Mouse (Mus musculus) midbrain, embryonic 12.5 days (tissue): ENCODE measurements around the gene Mtx1. TPM values are rescaled to one million over a fixed set of nuclear protein-coding genes. Genes with fewer than 3 reads are reported as not detected.

Experiments used
- ATAC-seq: fragments of 200-750 bp; cut with Nextera tagmentation; 2 replicates; pipeline ENCODE4 v1.8.0; 2017; ENCODE audit warnings: low read depth, moderate TSS enrichment, moderate library complexity; ENCODE audit not compliant: low FRiP score
- H3K27ac ChIP-seq: fragments of 300-500 bp; sonication (generic); replicated peaks from 2 replicates; pipeline ENCODE4 v1.5.1; 2016; ENCODE audit warnings: mild to moderate bottlenecking
- H3K27me3 ChIP-seq: fragments of 300-500 bp; sonication (generic); 2 replicates; pipeline ENCODE4 v1.6.1; 2016; ENCODE audit warnings: mild to moderate bottlenecking
- H3K36me3 ChIP-seq: fragments of 300-500 bp; sonication (generic); 2 replicates; pipeline ENCODE4 v1.6.1; 2016
- H3K4me1 ChIP-seq: fragments of 300-500 bp; sonication (generic); 2 replicates; pipeline ENCODE4 v1.6.1; 2016
- H3K4me2 ChIP-seq: fragments of 300-500 bp; sonication (generic); replicated peaks from 2 replicates; pipeline ENCODE4 v1.6.1; 2016; ENCODE audit warnings: mild to moderate bottlenecking, moderate library complexity
- H3K4me3 ChIP-seq: fragments of 300-500 bp; sonication (generic); 2 replicates; pipeline ENCODE4 v1.5.1; 2016; ENCODE audit warnings: mild to moderate bottlenecking
- H3K9ac ChIP-seq: fragments of 300-500 bp; sonication (generic); replicated peaks from 2 replicates; pipeline ENCODE4 v1.6.1; 2016; ENCODE audit warnings: mild to moderate bottlenecking, moderate library complexity
- H3K9me3 ChIP-seq: fragments of 300-500 bp; sonication (generic); 2 replicates; pipeline ENCODE4 v1.6.1; 2016; ENCODE audit warnings: mild to moderate bottlenecking
- WGBS: fragments of 180-500 bp; shearing (Covaris S2); methylation state at CpG from one replicate; pipeline ENCODE4 v1.1.7; 2016; 5-methylcytosine and 5-hydroxymethylcytosine counted together
- polyA plus RNA-seq: library from polyadenylated mRNA; unstranded; fragments of >200 nt; fragmentation: Nextera tagmentation; extraction: Ambion mirVana; gene quantifications from 2 replicates; pipeline ENCODE4 v1.2.1, GENCODE M21; 2016

The Mtx1 gene
- polyA plus RNA-seq, 1 experiment from 2014 or later, result 185 TPM

DNA sequence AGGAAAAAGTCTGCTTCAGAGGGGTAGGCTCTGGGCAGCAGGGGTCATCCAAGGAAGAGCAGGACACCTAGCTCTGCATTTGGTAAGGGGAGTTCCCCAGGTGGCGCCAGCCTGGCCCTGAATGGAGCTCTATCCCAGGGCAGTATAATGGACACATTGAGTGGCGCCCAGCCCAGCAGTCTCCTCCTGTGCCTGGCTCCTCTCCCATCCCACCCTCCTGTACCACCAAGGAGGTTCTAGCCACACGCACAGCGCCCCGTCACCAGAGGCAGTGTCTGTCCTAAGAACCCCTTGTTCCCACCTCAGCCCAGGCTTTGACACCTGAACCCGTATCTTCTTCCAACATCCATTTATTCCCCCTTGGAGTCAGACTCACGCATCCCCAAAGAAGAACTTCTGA is 17.2 kb downstream of the Mtx1 start:
- H3K4me1 ChIP-seq, result peaks cover 13% of the 10 kb centered on the region
- peaks cover 55% of the 10 kb centered on the region for H3K36me3 ChIP-seq
- H3K27ac ChIP-seq, result no peak overlapping the region
- no peak overlapping the region for H3K4me2 ChIP-seq
- no peak overlapping the region for H3K4me3 ChIP-seq
- ATAC-seq, result no peak
- WGBS, result 86% methylated on average over 7 of the region's 7 CpGs
- H3K27me3 ChIP-seq, result no peaks in the 10 kb centered on the region
- H3K9ac ChIP-seq, result no peak overlapping the region
- H3K9me3 ChIP-seq, result no peaks in the 10 kb centered on the region

DNA sequence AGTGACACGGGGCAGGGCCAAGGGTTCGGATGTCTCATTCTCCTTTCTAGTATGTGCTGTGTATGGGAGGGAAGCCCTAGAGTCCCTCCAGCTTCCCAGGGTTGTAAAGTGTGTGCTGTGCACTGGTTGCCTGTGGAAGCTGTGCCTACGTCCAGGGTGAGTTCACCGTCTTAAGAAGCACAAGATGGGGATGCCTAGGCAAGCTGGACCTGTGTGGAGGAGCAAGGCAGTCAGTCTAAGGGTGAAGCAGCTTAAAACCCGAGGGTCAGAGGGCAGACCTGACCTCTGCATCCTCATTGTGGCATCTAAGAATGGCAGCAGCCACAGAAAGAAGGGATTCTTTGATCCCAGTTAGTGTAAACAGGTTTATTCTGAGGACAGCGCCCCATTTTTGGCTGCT is 18.2 kb downstream of the Mtx1 start:
- ATAC-seq, result no peak
- WGBS, result 86% methylated on average over 6 of the region's 6 CpGs
- Histone ChIP-seq H3K4me1 (peaks cover 11% of the 10 kb centered on the region), H3K9ac (no peak overlapping the region; the same call in 1 of the 2 replicates), H3K27me3 (no peaks in the 10 kb centered on the region), H3K36me3 (peaks cover 59% of the 10 kb centered on the region), H3K4me3 (no peak overlapping the region), H3K27ac (no peak overlapping the region), H3K4me2 (no peak overlapping the region), H3K9me3 (no peaks in the 10 kb centered on the region)

- Histone ChIP-seq H3K27me3 (no peaks in the 10 kb centered on the region), H3K9me3 (no peaks in the 10 kb centered on the region), H3K9ac (no peak overlapping the region), H3K4me2 (no peak overlapping the region), H3K4me3 (no peak overlapping the region), H3K36me3 (peaks cover 59% of the 10 kb centered on the region), H3K27ac (no peak overlapping the region), H3K4me1 (peaks cover 12% of the 10 kb centered on the region)
- no peak for ATAC-seq
- 90% methylated on average over 13 of the region's 13 CpGs for WGBS
Observed at GRCm38 (mm10) chr3:89208075-89208657, 18.7 kb downstream of the Mtx1 start.

GRCm38 (mm10) chr3:89206695-89207094 is 20.2 kb downstream of the Mtx1 start:
- Histone ChIP-seq H3K27me3 (no peaks in the 10 kb centered on the region), H3K9me3 (no peaks in the 10 kb centered on the region), H3K9ac (no peak overlapping the region), H3K36me3 (peaks cover 59% of the 10 kb centered on the region), H3K27ac (no peak overlapping the region), H3K4me3 (no peak overlapping the region), H3K4me1 (peaks cover 8% of the 10 kb centered on the region), H3K4me2 (no peak overlapping the region)
- no peak for ATAC-seq
- WGBS, result 88% methylated on average over 2 of the region's 2 CpGs

- H3K36me3 ChIP-seq, result peaks cover 59% of the 10 kb centered on the region
- no peak overlapping the region for H3K9ac ChIP-seq
- no peaks in the 10 kb centered on the region for H3K27me3 ChIP-seq
- H3K27ac ChIP-seq, result no peak overlapping the region
- 95% methylated on average over 7 of the region's 7 CpGs for WGBS
- ATAC-seq, result no peak
- H3K4me2 ChIP-seq, result no peak overlapping the region
- no peak overlapping the region for H3K4me3 ChIP-seq
- no peaks in the 10 kb centered on the region for H3K9me3 ChIP-seq
- peaks cover 8% of the 10 kb centered on the region for H3K4me1 ChIP-seq
Observed at GRCm38 (mm10) chr3:89206079-89206478, 20.8 kb downstream of the Mtx1 start.

DNA sequence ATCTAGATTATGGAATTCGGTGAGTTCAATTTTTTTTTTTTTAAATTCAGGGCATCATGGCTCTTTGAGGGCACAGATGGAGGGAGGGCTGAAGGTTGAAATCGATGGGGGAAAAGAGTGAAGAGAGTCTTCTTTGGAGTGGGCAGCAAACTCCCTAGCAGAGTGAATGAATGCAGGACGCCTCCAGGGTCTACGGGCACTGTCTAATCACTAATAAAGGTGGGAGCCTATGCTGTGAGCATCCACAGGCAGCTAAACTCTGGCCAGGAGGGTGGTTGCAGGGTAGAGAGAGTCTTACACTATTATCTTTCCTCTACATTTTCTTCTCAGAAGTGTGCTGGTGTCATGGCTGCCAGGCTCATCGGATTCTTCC is 23.8 kb downstream of the Mtx1 start:
- Histone ChIP-seq H3K27me3 (no peaks in the 10 kb centered on the region), H3K27ac (no peak overlapping the region), H3K4me2 (peak overlapping the region; percentile 67), H3K36me3 (peaks cover 36% of the 10 kb centered on the region), H3K9ac (peak overlapping the region; percentile 58), H3K9me3 (no peaks in the 10 kb centered on the region), H3K4me1 (peaks cover 8% of the 10 kb centered on the region), H3K4me3 (peak overlapping the region; percentile 56)
- no peak for ATAC-seq
- 46% methylated on average over 5 of the region's 5 CpGs for WGBS

GRCm38 (mm10) chr3:89202253-89203141 is 24.4 kb downstream of the Mtx1 start, which contains the start of gene Gba:
TSS of gene Gba (plus strand) at chr3:89202928.
- H3K4me1 ChIP-seq, result peaks cover 8% of the 10 kb centered on the region
- no peaks in the 10 kb centered on the region for H3K27me3 ChIP-seq
- peaks cover 29% of the 10 kb centered on the region for H3K36me3 ChIP-seq
- peak within 1 kb of the TSS; percentile 56 for H3K4me3 ChIP-seq
- H3K27ac ChIP-seq, result no peak within 1 kb of the TSS
- no peaks in the 10 kb centered on the region for H3K9me3 ChIP-seq
- 27% methylated on average over 13 of the region's 13 CpGs for WGBS
- peak within 1 kb of the TSS; percentile 58 for H3K9ac ChIP-seq
- H3K4me2 ChIP-seq, result peak within 1 kb of the TSS; percentile 67
- ATAC-seq, result peak; percentile 90

DNA sequence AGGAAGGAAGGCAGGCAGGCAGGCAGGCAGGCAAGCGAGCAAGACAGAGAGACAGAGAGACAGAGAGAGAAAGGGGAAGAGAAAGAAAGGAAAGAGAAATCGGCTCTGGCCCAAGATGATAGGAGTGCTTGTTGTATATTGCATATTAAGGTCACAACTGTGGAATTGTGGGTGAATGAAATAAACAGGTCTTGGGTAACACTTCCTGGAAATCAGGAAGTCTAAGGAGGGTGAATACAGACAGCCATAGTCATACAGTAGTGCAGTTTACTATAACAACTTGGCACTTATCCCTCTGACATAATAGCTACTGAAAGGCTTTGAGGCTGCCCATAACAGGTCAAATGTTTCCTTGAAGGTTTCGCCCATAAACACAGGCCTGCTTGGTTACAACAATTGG is 27.0 kb downstream of the Mtx1 start:
- Histone ChIP-seq H3K9me3 (no peaks in the 10 kb centered on the region), H3K4me2 (no peak overlapping the region), H3K4me1 (peaks cover 15% of the 10 kb centered on the region), H3K27ac (no peak overlapping the region), H3K4me3 (no peak overlapping the region), H3K9ac (no peak overlapping the region), H3K27me3 (no peaks in the 10 kb centered on the region), H3K36me3 (peaks cover 5% of the 10 kb centered on the region; the same call in 1 of the 2 replicates)
- ATAC-seq, result no peak
- WGBS, result 83% methylated on average over 3 of the region's 3 CpGs

GRCm38 (mm10) chr3:89195979-89196877 is 30.7 kb downstream of the Mtx1 start:
- peak overlapping the region; percentile 33 for H3K4me3 ChIP-seq
- 8% methylated on average over 33 of the region's 33 CpGs for WGBS
- peak overlapping the region; percentile 75 for H3K27ac ChIP-seq
- peak; percentile 94 for ATAC-seq
- no peaks in the 10 kb centered on the region for H3K27me3 ChIP-seq
- peaks cover 8% of the 10 kb centered on the region for H3K4me1 ChIP-seq
- no peaks in the 10 kb centered on the region for H3K36me3 ChIP-seq
- H3K9me3 ChIP-seq, result no peaks in the 10 kb centered on the region
- peak overlapping the region; percentile 49 for H3K9ac ChIP-seq
- peak overlapping the region; percentile 53 for H3K4me2 ChIP-seq

GRCm38 (mm10) chr3:89193853-89194252 is 33.0 kb downstream of the Mtx1 start:
- Histone ChIP-seq H3K9me3 (no peaks in the 10 kb centered on the region), H3K36me3 (no peaks in the 10 kb centered on the region), H3K27ac (no peak overlapping the region), H3K4me3 (no peak overlapping the region), H3K4me2 (no peak overlapping the region), H3K27me3 (no peaks in the 10 kb centered on the region), H3K9ac (no peak overlapping the region), H3K4me1 (peaks cover 8% of the 10 kb centered on the region)
- WGBS, result 89% methylated on average over 2 of the region's 2 CpGs
- no peak for ATAC-seq

DNA sequence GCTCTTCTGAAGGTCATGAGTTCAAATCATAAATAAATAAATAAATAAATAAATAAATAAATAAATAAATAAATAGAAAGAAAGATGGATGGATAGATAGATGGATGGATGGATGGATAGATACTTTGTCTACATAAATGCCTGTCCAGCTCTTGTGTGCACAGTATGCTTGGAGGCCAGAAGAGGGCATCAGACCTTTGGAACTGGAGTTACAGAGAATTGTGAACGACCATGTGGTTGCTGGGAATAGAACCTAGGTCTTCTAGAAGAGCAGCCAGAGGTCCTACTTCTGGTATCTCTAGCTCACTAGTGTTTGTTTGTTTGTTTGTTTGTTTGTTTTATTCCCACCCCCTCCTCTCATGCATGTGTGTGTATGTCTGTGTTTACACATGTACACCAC is 33.5 kb downstream of the Mtx1 start:
- H3K4me1 ChIP-seq, result peaks cover 8% of the 10 kb centered on the region
- H3K4me2 ChIP-seq, result no peak overlapping the region
- 65% methylated on average over 1 of the region's 1 CpGs for WGBS
- no peak for ATAC-seq
- 0 out of 2 replicates have a peak, but pooled peaks cover 4% of the 10 kb centered on the region for H3K27me3 ChIP-seq
- H3K9me3 ChIP-seq, result no peaks in the 10 kb centered on the region
- no peak overlapping the region for H3K4me3 ChIP-seq
- no peak overlapping the region for H3K9ac ChIP-seq
- H3K36me3 ChIP-seq, result peaks cover 4% of the 10 kb centered on the region; the same call in 1 of the 2 replicates
- no peak overlapping the region for H3K27ac ChIP-seq
